Mouse (Mus musculus) kidney, adult 9 months (tissue): ENCODE measurements around the gene Adam15.

Source experiments
- DNase-seq: peaks from one replicate; pipeline ENCODE4 v3.0.0; 2022

Adam15 gene

GRCm38 (mm10) chr3:89383651-89384255 lies 34.0 kb upstream of the Adam15 start:
- DNase-seq, result no peak

- no peak for DNase-seq
Measured at GRCm38 (mm10) chr3:89382950-89383349, 33.2 kb upstream of the Adam15 start.

- DNase-seq, result no peak
Measured at GRCm38 (mm10) chr3:89382033-89382882, 32.5 kb upstream of the Adam15 start.

- DNase-seq, result no peak
Measured at GRCm38 (mm10) chr3:89381233-89381632, 31.4 kb upstream of the Adam15 start.

- DNase-seq, result no peak
Measured at GRCm38 (mm10) chr3:89380711-89381110, 30.9 kb upstream of the Adam15 start.

- DNase-seq, result no peak
Measured at GRCm38 (mm10) chr3:89380291-89380690, 30.5 kb upstream of the Adam15 start.

GRCm38 (mm10) chr3:89379388-89380131 lies 29.8 kb upstream of the Adam15 start:
- DNase-seq, result no peak

- DNase-seq, result peak; percentile 72
Measured at GRCm38 (mm10) chr3:89378394-89379067, 28.7 kb upstream of the Adam15 start.

- no peak for DNase-seq
Measured at GRCm38 (mm10) chr3:89377831-89378230, 28.0 kb upstream of the Adam15 start.

GRCm38 (mm10) chr3:89373581-89374231 lies 23.9 kb upstream of the Adam15 start:
- no peak for DNase-seq

GRCm38 (mm10) chr3:89367338-89367737 lies 17.5 kb upstream of the Adam15 start:
- no peak for DNase-seq

GRCm38 (mm10) chr3:89365486-89366414 lies 16.0 kb upstream of the Adam15 start:
- DNase-seq, result no peak

- DNase-seq, result no peak
Measured at GRCm38 (mm10) chr3:89365153-89365485, 15.3 kb upstream of the Adam15 start, which contains the start of gene Dcst1. TSS of gene Dcst1 (minus strand) at chr3:89365253.

GRCm38 (mm10) chr3:89364631-89365030 lies 14.8 kb upstream of the Adam15 start:
- DNase-seq, result no peak

GRCm38 (mm10) chr3:89361675-89362074 lies 11.9 kb upstream of the Adam15 start, which contains the start of gene Dcst2:
TSS of gene Dcst2 (plus strand) at chr3:89361975.
- no peak for DNase-seq

GRCm38 (mm10) chr3:89360237-89360636 lies 10.4 kb upstream of the Adam15 start:
- DNase-seq, result no peak

- no peak for DNase-seq
Measured at GRCm38 (mm10) chr3:89359630-89360029, 9.8 kb upstream of the Adam15 start.

- no peak for DNase-seq
Measured at GRCm38 (mm10) chr3:89356029-89356428, 6.2 kb upstream of the Adam15 start.

GRCm38 (mm10) chr3:89355512-89355902 lies 5.7 kb upstream of the Adam15 start:
- DNase-seq, result peak; percentile 81

- peak; percentile 97 for DNase-seq
Measured at GRCm38 (mm10) chr3:89354816-89355511, 5.2 kb upstream of the Adam15 start.

- DNase-seq, result peak; percentile 80
Measured at GRCm38 (mm10) chr3:89351271-89351670, 1.5 kb upstream of the Adam15 start.
